Mouse (Mus musculus) bone marrow, adult 2 months (tissue): ENCODE results near the gene Chrm2. TPM values are rescaled to one million over a fixed set of nuclear protein-coding genes. Genes with fewer than 3 reads are reported as not detected.

Experiments used
- H3K27ac ChIP-seq: fragments of 200-500 bp; 2 replicates; pipeline ENCODE4 v1.5.1; 2012; ENCODE audit warnings: low read depth, mild to moderate bottlenecking, control low read depth, inconsistent platforms, low read length; ENCODE audit not compliant: control insufficient read depth, poor library complexity, insufficient read depth
- H3K4me1 ChIP-seq: fragments of 200-500 bp; 2 replicates; pipeline ENCODE4 v1.6.1; 2011; ENCODE audit warnings: low read length; ENCODE audit not compliant: control insufficient read depth, insufficient read depth
- H3K4me3 ChIP-seq: fragments of 200-500 bp; replicated peaks from 2 replicates; pipeline ENCODE3; 2011; ENCODE audit warnings: mild to moderate bottlenecking, low read depth, low read length, control low read depth; ENCODE audit not compliant: control insufficient read depth
- CTCF ChIP-seq: fragments of 200-500 bp; IDR thresholded peaks from 2 replicates; pipeline ENCODE4 v1.5.1; 2011; ENCODE audit warnings: low read length, control low read depth; ENCODE audit not compliant: control insufficient read depth, insufficient read depth
- POLR2A ChIP-seq: fragments of 200-500 bp; IDR thresholded peaks from 2 replicates; pipeline ENCODE4 v1.6.1; 2011; ENCODE audit warnings: low read depth, mild to moderate bottlenecking, control low read depth, low read length, borderline replicate concordance; ENCODE audit not compliant: control insufficient read depth
- WGBS: fragments of 180-500 bp; shearing (Covaris S2); methylation state at CpG from one replicate; pipeline ENCODE4 v1.1.7; 2018; 5-methylcytosine and 5-hydroxymethylcytosine counted together
- polyA plus RNA-seq: library from polyadenylated mRNA; stranded (reverse); fragments of >200 nt; gene quantifications from 2 replicates; pipeline ENCODE4 v1.2.4, GENCODE M21; 2011; ENCODE audit warnings: low replicate concordance; ENCODE audit not compliant: missing spikeins, insufficient read depth, insufficient read length

Gene Chrm2
- polyA plus RNA-seq, 1 experiment: not detected

- Histone ChIP-seq H3K4me1 (no peaks in the 10 kb centered on the region), H3K4me3 (no peak overlapping the region), H3K27ac (no peak overlapping the region)
- no peak for TF ChIP-seq CTCF
- TF ChIP-seq POLR2A: no peak
- WGBS: 55% methylated on average over 5 of the region's 5 CpGs
Measured at GRCm38 (mm10) chr6:36405139-36405538, 17.3 kb downstream of the Chrm2 start.

- TF ChIP-seq CTCF: no peak
- TF ChIP-seq POLR2A: no peak
- Histone ChIP-seq H3K4me1 (no peaks in the 10 kb centered on the region), H3K27ac (no peak overlapping the region), H3K4me3 (no peak overlapping the region)
Measured at GRCm38 (mm10) chr6:36409016-36409415, 21.1 kb downstream of the Chrm2 start.

- 79% methylated on average over 2 of the region's 2 CpGs for WGBS
- TF ChIP-seq POLR2A (no peak), CTCF (no peak)
- no peak overlapping the region for H3K4me3 ChIP-seq
- no peak overlapping the region for H3K27ac ChIP-seq
- no peaks in the 10 kb centered on the region for H3K4me1 ChIP-seq
Measured at GRCm38 (mm10) chr6:36410057-36410456, 22.2 kb downstream of the Chrm2 start.

- H3K27ac ChIP-seq: no peak overlapping the region
- 59% methylated on average over 2 of the region's 2 CpGs for WGBS
- no peak for TF ChIP-seq POLR2A
- no peak for TF ChIP-seq CTCF
- H3K4me1 ChIP-seq: no peaks in the 10 kb centered on the region
- H3K4me3 ChIP-seq: no peak overlapping the region
Measured at GRCm38 (mm10) chr6:36419716-36420115, 31.8 kb downstream of the Chrm2 start.

GRCm38 (mm10) chr6:36437964-36438363 is 50.1 kb downstream of the Chrm2 start:
- TF ChIP-seq POLR2A (no peak), CTCF (no peak)
- WGBS: 82% methylated on average over 6 of the region's 6 CpGs
- Histone ChIP-seq H3K4me3 (no peak overlapping the region), H3K27ac (no peak overlapping the region), H3K4me1 (no peaks in the 10 kb centered on the region)

GRCm38 (mm10) chr6:36439218-36439617 is 51.3 kb downstream of the Chrm2 start:
- 71% methylated on average over 2 of the region's 2 CpGs for WGBS
- no peak overlapping the region for H3K4me3 ChIP-seq
- no peak overlapping the region for H3K27ac ChIP-seq
- no peaks in the 10 kb centered on the region for H3K4me1 ChIP-seq
- TF ChIP-seq POLR2A (no peak), CTCF (no peak)

- Histone ChIP-seq H3K4me1 (no peaks in the 10 kb centered on the region), H3K27ac (no peak overlapping the region), H3K4me3 (no peak overlapping the region)
- TF ChIP-seq CTCF: no peak
- no peak for TF ChIP-seq POLR2A
Measured at GRCm38 (mm10) chr6:36451480-36451879, 63.6 kb downstream of the Chrm2 start.

- Histone ChIP-seq H3K4me3 (no peak overlapping the region), H3K4me1 (no peaks in the 10 kb centered on the region), H3K27ac (no peak overlapping the region)
- TF ChIP-seq CTCF (no peak), POLR2A (no peak)
Measured at GRCm38 (mm10) chr6:36455071-36455470, 67.2 kb downstream of the Chrm2 start.

GRCm38 (mm10) chr6:36457015-36457414 is 69.1 kb downstream of the Chrm2 start:
- 47% methylated on average over 1 of the region's 1 CpGs for WGBS
- no peak overlapping the region for H3K4me3 ChIP-seq
- no peak for TF ChIP-seq POLR2A
- no peak for TF ChIP-seq CTCF
- no peak overlapping the region for H3K27ac ChIP-seq
- no peaks in the 10 kb centered on the region for H3K4me1 ChIP-seq
